Mouse (Mus musculus) midbrain, embryonic 16.5 days (tissue): Measurements from ENCODE around the gene Ccdc136. TPM values are rescaled to one million over a fixed set of nuclear protein-coding genes. Genes with fewer than 3 reads are reported as not detected.
"Not testable (repeated sequence)": the region's sequence is repeated elsewhere in the genome, so short reads cannot be mapped to it uniquely, and the experiment has no call there.

ENCODE experiments used
- ATAC-seq: fragments of 200-750 bp; cut with Nextera tagmentation; 2 replicates; pipeline ENCODE4 v1.8.0; 2017; ENCODE audit warnings: moderate TSS enrichment
- H3K27ac ChIP-seq: fragments of 300-500 bp; sonication (generic); 2 replicates; pipeline ENCODE4 v1.5.1; 2014; ENCODE audit warnings: mild to moderate bottlenecking, low read length, mixed read lengths
- H3K27me3 ChIP-seq: fragments of 300-500 bp; sonication (generic); 2 replicates; pipeline ENCODE4 v1.6.1; 2014; ENCODE audit warnings: low read depth, low read length, mixed read lengths; ENCODE audit not compliant: control insufficient read depth, insufficient read depth
- H3K36me3 ChIP-seq: fragments of 300-500 bp; sonication (generic); 2 replicates; pipeline ENCODE4 v1.6.1; 2014; ENCODE audit warnings: mild to moderate bottlenecking, low read length, moderate library complexity, mixed read lengths; ENCODE audit not compliant: control insufficient read depth, insufficient read depth
- H3K4me1 ChIP-seq: fragments of 300-500 bp; sonication (generic); 2 replicates; pipeline ENCODE4 v1.6.1; 2014; ENCODE audit warnings: mild to moderate bottlenecking, low read length, mixed read lengths; ENCODE audit not compliant: control insufficient read depth, insufficient read depth
- H3K4me2 ChIP-seq: fragments of 300-500 bp; sonication (generic); 2 replicates; pipeline ENCODE4 v1.6.1; 2014; ENCODE audit warnings: mild to moderate bottlenecking, low read length, mixed read lengths
- H3K4me3 ChIP-seq: fragments of 300-500 bp; sonication (generic); 2 replicates; pipeline ENCODE4 v1.5.1; 2014; ENCODE audit warnings: low read depth, mild to moderate bottlenecking, low read length, moderate library complexity, mixed read lengths
- H3K9ac ChIP-seq: fragments of 300-500 bp; sonication (generic); 2 replicates; pipeline ENCODE4 v1.6.1; 2014; ENCODE audit warnings: low read depth, low read length, mixed read lengths
- H3K9me3 ChIP-seq: fragments of 300-500 bp; sonication (generic); replicated peaks from 2 replicates; pipeline ENCODE4 v1.6.1; 2014; ENCODE audit warnings: mild to moderate bottlenecking, low read length, mixed read lengths; ENCODE audit not compliant: control insufficient read depth, poor library complexity, severe bottlenecking
- WGBS: fragments of 180-500 bp; shearing (Covaris S2); extraction: QIAGEN DNeasy Blood & Tissue Kit; methylation state at CpG from one replicate; pipeline ENCODE4 v1.1.7; 2014; 5-methylcytosine and 5-hydroxymethylcytosine counted together
- polyA plus RNA-seq: library from polyadenylated mRNA; unstranded; fragments of >200 nt; fragmentation: Nextera tagmentation; extraction: Ambion mirVana; gene quantifications from 2 replicates; pipeline ENCODE4 v1.2.1, GENCODE M21; 2015

Ccdc136 gene
- polyA plus RNA-seq, 1 experiment from 2014 or later = 46.5 TPM

DNA sequence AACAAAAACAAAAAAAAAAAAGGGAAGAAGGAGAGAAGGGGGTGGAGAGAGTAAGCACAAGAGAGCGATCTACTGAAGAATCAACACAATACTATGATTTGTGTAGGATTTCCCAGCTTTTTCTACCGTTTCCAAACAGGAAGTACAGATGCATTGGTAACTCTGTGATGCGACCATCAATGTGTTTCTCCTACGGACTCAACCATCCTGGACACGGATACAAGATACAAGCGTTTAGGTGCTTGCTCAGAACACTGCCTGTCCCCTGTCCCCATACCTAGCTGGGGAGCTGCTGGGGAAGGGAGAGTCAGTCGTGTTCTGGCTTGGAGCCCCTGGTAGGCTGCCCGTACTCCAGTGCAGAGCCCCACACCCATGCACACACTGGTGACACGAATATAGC is 6.7 kb upstream of the Ccdc136 start:
- Histone ChIP-seq H3K4me1 (no peaks in the 10 kb centered on the region), H3K36me3 (no peaks in the 10 kb centered on the region), H3K27me3 (peaks cover 12% of the 10 kb centered on the region), H3K4me3 (no peak overlapping the region), H3K27ac (no peak overlapping the region), H3K4me2 (no peak overlapping the region), H3K9me3 (no peaks in the 10 kb centered on the region), H3K9ac (no peak overlapping the region)
- ATAC-seq = no peak
- 58% methylated on average over 9 of the region's 9 CpGs for WGBS

GRCm38 (mm10) chr6:29390500-29390899 is 5.6 kb upstream of the Ccdc136 start:
- not testable (repeated sequence) for H3K4me3 ChIP-seq, H3K27ac ChIP-seq, ATAC-seq, H3K9me3 ChIP-seq, H3K9ac ChIP-seq, H3K36me3 ChIP-seq, H3K4me1 ChIP-seq, H3K4me2 ChIP-seq
- WGBS = 81% methylated on average over 1 of the region's 1 CpGs
- peaks cover 12% of the 10 kb centered on the region for H3K27me3 ChIP-seq

DNA sequence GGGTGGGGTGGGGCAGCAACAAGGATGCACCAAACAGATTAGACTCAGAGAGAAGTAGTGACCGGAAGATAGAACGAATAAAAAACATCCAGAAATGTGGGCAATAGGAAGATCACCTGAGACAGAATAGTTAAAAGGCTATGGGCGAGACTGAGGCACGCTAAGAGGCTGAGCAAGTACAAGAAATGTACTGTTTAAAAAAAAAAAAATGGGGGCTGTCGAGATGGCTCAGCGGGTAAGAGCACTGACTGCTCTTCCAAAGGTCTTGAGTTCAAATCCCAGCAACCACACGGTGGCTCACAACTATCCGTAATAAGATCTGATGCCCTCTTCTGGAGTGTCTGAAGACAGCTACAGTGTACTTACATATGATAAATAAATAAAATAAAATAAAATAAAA is 4.9 kb upstream of the Ccdc136 start:
- not testable (repeated sequence) for H3K4me3 ChIP-seq, H3K36me3 ChIP-seq, H3K9ac ChIP-seq, H3K4me2 ChIP-seq, ATAC-seq, H3K27ac ChIP-seq, H3K4me1 ChIP-seq, H3K9me3 ChIP-seq
- WGBS = 82% methylated on average over 8 of the region's 8 CpGs
- H3K27me3 ChIP-seq = peaks cover 12% of the 10 kb centered on the region

DNA sequence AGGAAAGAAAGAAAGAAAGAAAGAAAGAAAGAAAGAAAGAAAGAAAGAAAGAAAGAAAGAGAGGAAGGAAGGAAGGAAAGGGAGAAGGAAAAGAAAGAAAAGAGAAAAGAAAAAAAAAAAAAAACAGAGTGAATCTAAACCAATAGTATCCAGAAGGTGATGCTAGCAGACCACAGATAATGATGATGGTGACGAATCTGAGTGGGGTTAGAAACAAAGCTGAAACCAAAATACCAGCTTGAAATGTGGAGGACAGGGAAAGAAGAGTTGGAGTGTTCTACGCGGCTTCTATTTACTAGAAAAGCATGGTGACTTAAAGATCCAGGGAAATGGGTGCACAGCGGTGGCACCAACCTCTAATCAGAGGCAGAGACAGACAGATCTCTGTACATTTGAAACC is 4.3 kb upstream of the Ccdc136 start:
- Histone ChIP-seq H3K36me3 (no peaks in the 10 kb centered on the region), H3K27ac (no peak overlapping the region), H3K27me3 (peaks cover 12% of the 10 kb centered on the region), H3K4me2 (no peak overlapping the region), H3K9ac (no peak overlapping the region), H3K4me3 (no peak overlapping the region), H3K9me3 (no peaks in the 10 kb centered on the region), H3K4me1 (peaks cover 5% of the 10 kb centered on the region)
- ATAC-seq = no peak
- 69% methylated on average over 4 of the region's 4 CpGs for WGBS

DNA sequence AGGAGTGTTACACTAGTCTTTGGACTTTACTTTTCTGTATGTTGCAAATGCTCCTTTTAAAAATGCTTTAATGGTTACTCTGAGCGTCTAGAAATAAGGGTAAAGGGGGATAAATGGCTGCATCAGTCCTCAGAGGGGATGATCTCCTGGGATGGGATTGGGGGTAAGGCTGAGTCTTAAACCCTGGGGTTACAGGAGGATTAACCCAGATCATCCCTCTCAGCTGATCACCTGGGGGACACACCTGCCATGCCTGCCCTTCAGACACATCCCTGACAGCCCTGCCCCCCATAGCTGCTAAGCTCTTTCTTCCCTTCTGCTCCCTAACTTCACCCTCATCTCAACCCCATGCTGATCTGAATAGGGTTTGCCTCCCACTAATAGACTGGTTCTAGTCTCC is 1.8 kb upstream of the Ccdc136 start:
- Histone ChIP-seq H3K27me3 (peaks cover 2% of the 10 kb centered on the region), H3K4me1 (peaks cover 8% of the 10 kb centered on the region), H3K36me3 (no peaks in the 10 kb centered on the region), H3K9ac (no peak overlapping the region), H3K9me3 (no peaks in the 10 kb centered on the region), H3K27ac (no peak overlapping the region), H3K4me3 (no peak overlapping the region), H3K4me2 (no peak overlapping the region)
- 56% methylated on average over 1 of the region's 1 CpGs for WGBS
- ATAC-seq = no peak

DNA sequence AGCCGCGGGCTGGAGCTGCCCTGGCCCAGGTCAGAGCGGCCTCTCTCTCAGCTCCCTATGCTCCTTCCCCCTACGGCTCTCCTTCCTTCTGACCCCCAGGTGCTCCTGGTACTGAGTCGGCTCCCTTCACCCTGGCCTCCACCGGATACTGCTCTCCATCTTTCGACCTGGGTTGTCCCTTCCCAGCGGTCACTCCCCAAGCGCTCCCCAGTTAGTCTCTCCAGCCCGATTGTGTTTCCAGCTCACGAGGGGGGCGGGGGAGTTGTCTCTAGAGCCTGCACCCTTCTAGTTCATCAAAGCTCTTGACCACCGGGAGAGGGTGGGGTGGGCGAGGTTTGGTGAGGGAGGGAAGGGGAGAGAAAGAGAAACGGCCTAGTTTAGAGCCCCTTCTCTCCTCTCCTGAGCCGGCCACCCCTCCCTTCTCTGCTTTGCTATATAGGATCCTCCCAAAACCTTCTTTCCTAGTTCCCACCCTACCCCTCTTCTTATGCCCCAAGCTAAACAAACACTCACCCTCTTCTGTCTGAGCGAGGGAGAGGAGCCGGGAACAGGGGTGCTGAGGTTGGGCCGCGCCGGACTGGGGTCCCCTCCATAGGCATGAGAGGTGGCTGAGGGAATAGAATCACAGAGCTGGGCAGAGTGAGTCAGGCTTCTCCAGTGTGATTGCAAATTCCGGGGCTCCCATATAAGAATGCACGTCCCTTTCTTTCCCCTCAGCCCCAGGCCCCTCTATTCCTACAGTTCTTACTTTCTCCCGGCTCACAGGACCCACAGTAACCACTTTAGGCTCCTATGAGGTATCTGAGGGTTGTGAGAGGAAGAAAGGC is 818 bp downstream of the Ccdc136 start:
- Histone ChIP-seq H3K36me3 (no peaks in the 10 kb centered on the region), H3K4me1 (peaks cover 8% of the 10 kb centered on the region), H3K27ac (peak overlapping the region; percentile 58), H3K27me3 (peaks cover 2% of the 10 kb centered on the region), H3K4me2 (peak overlapping the region; percentile 77), H3K9ac (peak overlapping the region; percentile 77), H3K9me3 (no peaks in the 10 kb centered on the region), H3K4me3 (peak overlapping the region; percentile 61)
- peak; percentile 46 for ATAC-seq
- 1% methylated on average over 21 of the region's 24 CpGs for WGBS

GRCm38 (mm10) chr6:29397575-29397974 is 1.5 kb downstream of the Ccdc136 start:
- no peaks in the 10 kb centered on the region for H3K36me3 ChIP-seq
- WGBS = 5% methylated on average over 6 of the region's 6 CpGs

GRCm38 (mm10) chr6:29399851-29400250 is 3.7 kb downstream of the Ccdc136 start:
- H3K4me3 ChIP-seq = no peak overlapping the region
- 72% methylated on average over 4 of the region's 4 CpGs for WGBS

More at GRCm38 (mm10) chr6:29397575-29397974, 1.5 kb downstream of the Ccdc136 start:
- H3K9ac ChIP-seq = peak overlapping the region; percentile 77
- H3K27ac ChIP-seq = peak overlapping the region; percentile 58
- H3K4me3 ChIP-seq = peak overlapping the region; percentile 61
- peak overlapping the region; percentile 77 for H3K4me2 ChIP-seq
- peaks cover 8% of the 10 kb centered on the region for H3K4me1 ChIP-seq
- no peaks in the 10 kb centered on the region; the same call in 1 of the 2 replicates for H3K27me3 ChIP-seq
- no peak for ATAC-seq
- no peaks in the 10 kb centered on the region for H3K9me3 ChIP-seq

GRCm38 (mm10) chr6:29402693-29403342 is 6.7 kb downstream of the Ccdc136 start:
- no peak overlapping the region for H3K27ac ChIP-seq
- WGBS = 8% methylated on average over 31 of the region's 34 CpGs
- no peak for ATAC-seq
- H3K27me3 ChIP-seq = no peaks in the 10 kb centered on the region
- no peaks in the 10 kb centered on the region for H3K9me3 ChIP-seq
- H3K9ac ChIP-seq = no peak overlapping the region
- no peaks in the 10 kb centered on the region; the same call in 1 of the 2 replicates for H3K4me1 ChIP-seq
- H3K4me3 ChIP-seq = no peak overlapping the region
- H3K4me2 ChIP-seq = peak overlapping the region; percentile 19; the same call in 1 of the 2 replicates
- H3K36me3 ChIP-seq = 0 out of 2 replicates have a peak, but pooled peaks cover under 1% of the 10 kb centered on the region

More at GRCm38 (mm10) chr6:29399851-29400250, 3.7 kb downstream of the Ccdc136 start:
- no peak overlapping the region for H3K4me2 ChIP-seq
- ATAC-seq = no peak
- H3K9me3 ChIP-seq = no peaks in the 10 kb centered on the region
- no peaks in the 10 kb centered on the region for H3K36me3 ChIP-seq
- H3K4me1 ChIP-seq = peaks cover 8% of the 10 kb centered on the region
- H3K27ac ChIP-seq = no peak overlapping the region
- no peak overlapping the region for H3K9ac ChIP-seq
- no peaks in the 10 kb centered on the region; the same call in 1 of the 2 replicates for H3K27me3 ChIP-seq
